Mouse (Mus musculus) inflammation-experienced regulatory T-cells, adult 6 months (primary cell): ENCODE measurements around the gene Spam1. TPM values are rescaled to one million over a fixed set of nuclear protein-coding genes. Genes with fewer than 3 reads are reported as not detected.

Source experiments
- ATAC-seq: one replicate; pipeline ENCODE4 v1.8.0; 2017
- polyA plus RNA-seq, 3 experiments: library from polyadenylated mRNA; unstranded; fragments of 100-300 nt; shearing (Covaris generic); gene quantifications; one replicate each; pipeline ENCODE4 v1.2.1; 2017

Gene Spam1
- polyA plus RNA-seq: under 1 TPM in 1 of 3 experiments, not detected in 2; 0.35 TPM

- no peak for ATAC-seq
Measured at GRCm38 (mm10) chr6:24790888-24791287, at the start of gene Spam1. Spam1 (plus strand) TSS chr6:24791188.

DNA sequence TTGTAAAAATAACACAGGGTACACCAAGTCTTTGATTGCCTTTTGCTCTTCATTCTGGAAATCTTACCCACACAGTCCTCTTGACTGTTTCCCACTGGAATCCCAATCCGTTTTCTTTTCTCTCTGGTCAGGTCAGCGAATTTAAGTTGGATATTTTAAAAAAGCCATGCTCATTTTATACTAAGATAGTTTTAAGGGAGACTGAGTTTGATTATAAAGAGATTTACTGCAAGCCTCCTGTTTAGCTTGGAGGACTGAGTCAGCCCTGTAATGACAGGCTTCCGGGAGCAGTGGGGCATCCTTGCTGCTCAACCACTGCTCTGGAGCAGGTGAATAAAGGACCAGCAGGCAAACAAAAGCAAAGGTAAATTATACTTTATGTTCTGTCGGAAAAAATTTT lies 43.0 kb upstream of the Spam1 start, which contains the start of gene Hyal4:
Gene Hyal4, plus strand, starts transcription at position 301 of the 400 bp plus-strand sequence.
- no peak for ATAC-seq

DNA sequence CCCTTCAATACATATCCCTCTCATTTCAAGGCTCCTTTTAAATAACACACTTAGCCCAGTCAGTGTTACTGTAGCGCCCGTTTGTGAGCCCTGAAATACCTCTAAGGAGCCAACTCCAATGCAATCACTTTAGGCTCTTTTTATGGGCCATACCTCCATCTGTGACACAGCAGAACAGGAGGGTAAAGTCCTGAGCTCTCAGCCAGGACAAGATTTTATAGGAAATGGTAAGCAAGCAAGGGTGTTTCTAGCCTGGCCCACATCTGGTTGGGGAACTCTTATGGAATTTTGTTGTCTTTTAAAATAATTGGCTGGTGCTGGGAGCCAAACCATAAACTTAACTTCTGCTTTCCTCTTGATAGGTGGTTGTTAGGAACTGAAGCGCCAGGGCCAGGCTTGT lies 31.7 kb upstream of the Spam1 start:
- no peak for ATAC-seq

GRCm38 (mm10) chr6:24766261-24766660 lies 24.7 kb upstream of the Spam1 start:
- no peak for ATAC-seq

- no peak for ATAC-seq
Measured at GRCm38 (mm10) chr6:24779182-24779581, 11.8 kb upstream of the Spam1 start.

GRCm38 (mm10) chr6:24822070-24822469 lies 31.1 kb downstream of the Spam1 start:
- ATAC-seq: no peak

Other genes starting within 250 kb of the Spam1 start
- not detected for gene Lmod2, start 193.4 kb upstream of the Spam1 start, polyA plus RNA-seq
- gene Wasl, start 126.2 kb upstream of the Spam1 start, polyA plus RNA-seq: 10 to 100 TPM; 10.1 to 17.0 (median 14.7) TPM
- not detected for gene Hyal6, start 57.9 kb upstream of the Spam1 start, polyA plus RNA-seq
- gene Hyal4, start 42.9 kb upstream of the Spam1 start, polyA plus RNA-seq: not detected
- not detected for gene Hyal5, start 66.8 kb downstream of the Spam1 start, polyA plus RNA-seq
- gene Tmem229a, start 165.1 kb downstream of the Spam1 start, polyA plus RNA-seq: under 1 TPM in 1 of 3 experiments, not detected in 2; 0.19 TPM